Mouse (Mus musculus): ENCODE results near the gene Hist1h2ae.
"Not testable (repeated sequence)": the region's sequence is repeated elsewhere in the genome, so short reads cannot be mapped to it uniquely, and the experiment has no call there.

GRCm38 (mm10) chr13:23570261-23571021 is 579 bp downstream of the Hist1h2ae start:
- not testable (repeated sequence) for TF ChIP-seq GATA1, TAL1 (IDR thresholded peaks at IDR 0.05; ENCODE audit: low read length)
